Mouse (Mus musculus) spleen, adult 2 months (tissue): ENCODE data around the gene Psmd12. TPM values are rescaled to one million over a fixed set of nuclear protein-coding genes. Genes with fewer than 3 reads are reported as not detected.

ENCODE experiments used
- DNase-seq, 2 experiments: peaks; one replicate each; pipeline versions ENCODE4 v3.0.0 to v3.0.0-alpha.2; 2012 to 2021; ENCODE audit warnings: low spot score in 2 of 2, low read depth in 1 of 2
- H3K27ac ChIP-seq: fragments of 200-500 bp; 2 replicates; pipeline ENCODE4 v1.5.1; 2012; ENCODE audit warnings: low read length, inconsistent platforms; ENCODE audit not compliant: insufficient read depth
- H3K27me3 ChIP-seq: fragments of 200-500 bp; 2 replicates; pipeline ENCODE4 v1.6.1; 2012; ENCODE audit warnings: mild to moderate bottlenecking, moderate library complexity, low read length, inconsistent platforms; ENCODE audit not compliant: control insufficient read depth, insufficient read depth
- H3K36me3 ChIP-seq: fragments of 200-500 bp; 2 replicates; pipeline ENCODE4 v1.6.1; 2012; ENCODE audit warnings: mild to moderate bottlenecking, low read length, inconsistent platforms; ENCODE audit not compliant: control insufficient read depth, insufficient read depth
- H3K4me1 ChIP-seq: fragments of 200-500 bp; 2 replicates; pipeline ENCODE4 v1.6.1; 2011; ENCODE audit warnings: inconsistent platforms; ENCODE audit not compliant: control insufficient read depth, insufficient read depth, insufficient read length
- H3K4me3 ChIP-seq: fragments of 200-500 bp; 2 replicates; pipeline ENCODE4 v1.5.1; 2011; ENCODE audit warnings: mild to moderate bottlenecking, inconsistent platforms; ENCODE audit not compliant: insufficient read depth, insufficient read length; ENCODE audit errors: extremely low read depth
- CTCF ChIP-seq: fragments of 200-500 bp; IDR thresholded peaks from 2 replicates; pipeline ENCODE4 v1.5.1; 2011; ENCODE audit warnings: mild to moderate bottlenecking, inconsistent platforms; ENCODE audit not compliant: insufficient read depth, insufficient read length, insufficient replicate concordance; ENCODE audit errors: extremely low read depth
- POLR2A ChIP-seq: fragments of 200-500 bp; IDR thresholded peaks from 2 replicates; pipeline ENCODE4 v1.6.1; 2011; ENCODE audit warnings: low read depth, low read length, inconsistent platforms
- WGBS: fragments of 180-500 bp; shearing (Covaris S2); methylation state at CpG from one replicate; pipeline ENCODE4 v1.1.7; 2018; 5-methylcytosine and 5-hydroxymethylcytosine counted together
- polyA plus RNA-seq: library from polyadenylated mRNA; depleted of rRNA; stranded (reverse); fragments of >200 nt; gene quantifications from 2 replicates; pipeline ENCODE4 v1.2.3, GENCODE M21; 2012

Psmd12 gene
- polyA plus RNA-seq, 1 experiment = 5.1 TPM

DNA sequence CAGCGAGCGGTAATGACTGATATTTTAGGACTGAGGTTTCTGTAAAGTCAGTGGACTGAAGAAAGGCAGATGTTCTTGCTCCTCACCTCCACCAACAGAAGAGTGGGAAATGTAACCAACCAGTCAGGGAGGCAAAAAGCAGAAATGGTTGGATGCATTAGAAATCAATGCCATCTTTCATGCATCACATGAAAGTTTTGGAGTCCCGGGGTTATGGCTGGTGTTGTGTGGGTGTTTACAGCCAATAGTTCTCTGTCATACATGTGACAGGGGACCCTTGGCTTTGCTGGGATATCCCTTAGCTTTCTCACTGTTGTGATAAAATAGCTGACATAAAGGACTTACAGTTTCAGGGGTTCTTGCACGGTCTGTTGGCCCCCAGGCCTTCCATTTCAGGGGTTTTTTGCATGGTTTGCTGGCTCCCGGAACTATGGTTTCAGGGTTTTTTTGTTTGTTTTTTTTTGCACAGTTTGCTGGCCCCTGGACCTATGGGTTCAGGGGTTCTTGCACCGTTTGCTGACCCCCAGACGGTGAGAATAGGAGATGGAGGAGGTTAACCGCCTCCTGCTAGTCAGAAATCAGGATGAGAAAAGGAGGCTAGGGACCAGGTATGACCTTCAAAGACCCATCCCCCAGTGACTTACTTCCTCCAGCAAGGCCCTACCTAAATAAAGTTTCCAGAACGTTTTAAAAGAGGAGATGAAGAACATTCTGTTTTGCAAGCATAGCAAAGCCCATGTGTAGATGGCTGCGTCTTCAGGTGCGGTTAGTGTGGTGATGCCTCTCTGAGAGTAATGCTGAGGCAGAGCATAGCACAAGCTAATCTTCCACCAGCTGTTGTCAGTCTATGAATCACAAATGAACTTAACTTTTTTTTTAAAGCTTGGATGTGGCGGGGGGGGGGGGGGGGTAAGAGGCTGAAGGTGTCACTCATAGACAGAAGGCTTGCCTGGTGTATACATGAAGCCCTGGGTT, 35.9 kb upstream of the Psmd12 start:
- TF ChIP-seq POLR2A = no peak; the same call in 1 of the 2 replicates
- Histone ChIP-seq H3K36me3 (no peaks in the 10 kb centered on the region), H3K4me1 (peaks cover 37% of the 10 kb centered on the region; the same call in 1 of the 2 replicates), H3K4me3 (no peak overlapping the region), H3K27me3 (no peaks in the 10 kb centered on the region), H3K27ac (peak overlapping the region; percentile 95)
- 30% methylated on average over 12 of the region's 12 CpGs for WGBS
- peak; percentile 32 to 68 for DNase-seq

DNA sequence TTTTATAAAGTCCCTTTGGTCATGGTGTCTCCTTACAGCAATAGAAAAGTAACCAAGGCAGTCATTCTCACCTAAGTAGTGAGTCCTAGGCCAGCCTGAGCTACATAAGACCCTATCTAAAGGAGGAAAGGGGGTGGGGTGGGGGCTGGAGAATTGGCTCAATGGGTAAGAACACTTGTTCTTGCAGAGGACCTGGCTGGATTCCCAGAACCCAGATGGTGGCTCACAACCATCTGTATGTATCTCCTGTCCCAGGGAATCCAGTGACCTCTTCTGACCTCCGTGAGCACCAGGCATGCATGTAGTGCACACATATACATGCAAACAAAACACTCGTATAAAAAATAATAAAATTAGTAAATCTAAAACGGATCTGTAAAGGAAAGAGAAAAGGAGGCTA, 33.6 kb upstream of the Psmd12 start:
- Histone ChIP-seq H3K27ac (0 out of 2 replicates have a peak overlapping the region, but pooled peaks have one; percentile 1), H3K27me3 (no peaks in the 10 kb centered on the region), H3K36me3 (no peaks in the 10 kb centered on the region), H3K4me3 (no peak overlapping the region), H3K4me1 (peaks cover 47% of the 10 kb centered on the region; the same call in 1 of the 2 replicates)
- WGBS = 86% methylated on average over 3 of the region's 3 CpGs
- no peak for DNase-seq
- no peak for TF ChIP-seq POLR2A
- no peak for TF ChIP-seq CTCF

DNA sequence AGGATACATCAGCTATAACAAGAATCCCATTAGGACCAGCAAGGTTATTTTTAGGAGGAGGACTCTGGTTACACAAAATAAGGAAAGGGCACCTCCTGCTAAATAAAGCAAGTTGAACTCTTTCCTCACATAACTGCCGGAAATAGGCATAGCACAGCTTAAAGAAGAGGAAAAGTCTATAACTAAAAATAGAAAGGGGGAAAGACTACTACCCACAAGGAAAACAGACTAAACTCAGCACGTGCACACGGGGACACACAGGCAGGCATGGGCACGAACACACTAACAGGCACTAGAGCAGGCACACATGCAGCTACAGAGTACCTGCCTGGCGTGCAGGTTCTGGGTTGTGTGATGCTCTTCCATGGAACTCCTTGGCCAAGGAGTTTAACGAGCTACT, 32.6 kb upstream of the Psmd12 start:
- no peak overlapping the region for H3K4me3 ChIP-seq

DNA sequence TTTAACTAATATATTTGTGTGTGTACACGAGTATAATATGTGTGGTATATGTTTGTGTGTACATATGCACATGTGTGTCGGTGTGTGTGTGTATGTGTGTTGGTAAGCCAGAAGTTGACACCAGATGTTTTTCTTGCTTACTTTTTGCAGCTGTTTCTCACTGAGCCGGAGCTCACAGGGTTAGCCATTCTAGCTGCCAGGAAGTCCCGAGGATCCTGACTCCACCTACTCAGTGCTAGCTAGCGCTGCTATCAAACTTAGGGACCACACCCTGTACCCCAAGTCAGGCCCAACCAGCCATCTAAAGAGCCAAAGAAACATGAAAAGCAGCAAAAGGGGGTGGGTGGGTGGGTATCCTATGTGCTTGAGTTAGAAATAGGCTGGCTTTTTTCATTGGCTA, 31.9 kb upstream of the Psmd12 start:
- H3K27ac ChIP-seq = peak overlapping the region; percentile 78
- no peaks in the 10 kb centered on the region for H3K27me3 ChIP-seq
- no peaks in the 10 kb centered on the region for H3K36me3 ChIP-seq
- 16% methylated on average over 5 of the region's 5 CpGs for WGBS
- peak in 1 of 2 experiments; percentile 40 for DNase-seq
- TF ChIP-seq CTCF = no peak
- TF ChIP-seq POLR2A = no peak
- no peak overlapping the region for H3K4me3 ChIP-seq
- peaks cover 50% of the 10 kb centered on the region; the same call in 1 of the 2 replicates for H3K4me1 ChIP-seq

More for the DNA sequence above, 32.6 kb upstream of the Psmd12 start:
- Histone ChIP-seq H3K4me1 (peaks cover 51% of the 10 kb centered on the region; the same call in 1 of the 2 replicates), H3K27me3 (no peaks in the 10 kb centered on the region), H3K27ac (peak overlapping the region; percentile 63), H3K36me3 (no peaks in the 10 kb centered on the region)
- 22% methylated on average over 6 of the region's 6 CpGs for WGBS
- no peak for DNase-seq
- TF ChIP-seq CTCF = no peak
- no peak for TF ChIP-seq POLR2A

DNA sequence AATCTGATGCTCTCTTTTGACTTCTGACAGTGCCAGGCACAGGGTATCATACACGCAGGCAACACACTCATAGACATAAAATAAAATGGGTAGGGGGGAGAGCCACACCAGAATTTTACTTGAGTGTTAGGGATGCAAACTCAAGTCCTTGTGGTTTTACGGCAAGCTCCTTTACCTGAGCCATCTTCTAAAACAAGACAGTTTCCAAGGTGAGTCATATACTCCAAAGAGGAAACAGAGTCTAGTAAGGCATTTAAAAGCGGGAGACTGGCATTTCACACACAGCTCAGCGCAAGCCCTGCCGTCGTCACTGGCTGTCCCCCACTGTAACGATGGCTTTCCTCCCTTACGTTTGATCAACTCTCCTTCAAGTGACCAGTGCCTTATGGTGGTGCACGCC, 31.4 kb upstream of the Psmd12 start:
- Histone ChIP-seq H3K4me3 (no peak overlapping the region), H3K27ac (peak overlapping the region; percentile 78), H3K27me3 (no peaks in the 10 kb centered on the region), H3K36me3 (no peaks in the 10 kb centered on the region), H3K4me1 (peaks cover 46% of the 10 kb centered on the region; the same call in 1 of the 2 replicates)
- DNase-seq = no peak
- 76% methylated on average over 9 of the region's 9 CpGs for WGBS
- TF ChIP-seq POLR2A (no peak), CTCF (no peak)

DNA sequence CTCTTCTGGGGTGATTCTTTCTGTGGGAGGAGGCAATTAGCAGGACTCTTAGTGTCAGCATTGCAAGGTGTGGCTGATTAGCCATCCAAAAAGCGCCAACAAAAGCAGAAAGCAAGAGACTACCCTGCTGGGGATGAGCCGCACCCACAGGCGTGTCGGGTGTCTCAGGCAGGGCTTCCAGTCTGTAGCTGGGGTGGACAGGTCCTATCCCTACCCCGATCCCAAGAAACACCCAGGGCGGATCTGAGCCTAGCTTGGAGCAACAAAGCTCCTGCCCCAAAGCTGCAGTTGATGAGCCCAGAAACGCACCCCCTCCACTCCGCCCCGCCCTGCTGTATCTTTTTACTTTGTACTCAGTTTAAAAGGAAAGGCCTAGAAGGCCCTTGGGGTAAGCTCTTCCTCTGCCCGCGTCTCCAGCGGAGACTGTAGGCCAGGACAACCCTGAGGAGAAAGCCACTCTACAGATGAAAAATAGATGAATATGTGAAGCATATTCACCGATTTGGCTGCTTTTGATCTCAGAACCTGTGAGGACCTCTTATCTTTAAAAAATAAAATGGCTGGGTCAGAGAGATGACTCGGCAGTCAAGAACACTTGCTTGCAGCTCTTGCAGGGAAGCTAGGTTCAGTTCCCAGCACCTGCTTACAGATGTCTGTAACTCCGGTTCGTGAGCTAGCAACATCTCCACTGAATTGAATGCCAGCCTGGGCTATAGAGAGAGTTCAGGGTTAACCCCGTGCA, 29.9 kb upstream of the Psmd12 start:
- no peaks in the 10 kb centered on the region for H3K36me3 ChIP-seq
- peaks cover 42% of the 10 kb centered on the region; the same call in 1 of the 2 replicates for H3K4me1 ChIP-seq
- H3K27ac ChIP-seq = peak overlapping the region; percentile 84
- TF ChIP-seq POLR2A (no peak), CTCF (no peak)
- DNase-seq = peak in 1 of 2 experiments; percentile 33
- 54% methylated on average over 17 of the region's 17 CpGs for WGBS
- no peaks in the 10 kb centered on the region for H3K27me3 ChIP-seq
- no peak overlapping the region for H3K4me3 ChIP-seq
